Mouse (Mus musculus): ENCODE results near the gene Gga1. TPM values are rescaled to one million over a fixed set of nuclear protein-coding genes. Genes with fewer than 3 reads are reported as not detected.
A peak's percentile ranks its signal among the peaks of the same experiment; 100 is the strongest.

The Gga1 gene
- total and polyA plus RNA-seq, 2 experiments from 2014 or later = 42.9 to 55.7 TPM

GRCm38 (mm10) chr15:78833582-78833981, 43.4 kb upstream of the Gga1 start:
- WGBS = 98% methylated on average over 3 of the region's 3 CpGs
- Histone ChIP-seq H3K4me1 (ENCODE audit: insufficient read depth) (no peaks in the 10 kb centered on the region), H3K9me3 (ENCODE audit: low read length) (no peaks in the 10 kb centered on the region), H3K36me3 (ENCODE audit: insufficient read depth) (no peaks in the 10 kb centered on the region), H3K27me3 (ENCODE audit: insufficient read depth, low read length) (no peaks in the 10 kb centered on the region), H3K4me2 (ENCODE audit: low read depth) (no peak overlapping the region), H3K4me3 (ENCODE audit: low read depth, low read length) (no peak overlapping the region), H3K9ac (no peak overlapping the region), H3K27ac (ENCODE audit: low read depth, low read length) (peak overlapping the region; percentile 63; the same call in 1 of the 2 replicates)
- no peak for TF ChIP-seq CTCF (IDR thresholded peaks at IDR 0.05; ENCODE audit: low read depth)
- ATAC-seq = no peak
- DNase-seq = no peak

- peaks cover under 1% of the 10 kb centered on the region; the same call in 1 of the 2 replicates for H3K4me1 ChIP-seq (ENCODE audit: insufficient read depth)
- TF ChIP-seq CTCF (IDR thresholded peaks at IDR 0.05; ENCODE audit: low read depth) = no peak
- no peak overlapping the region for H3K4me3 ChIP-seq (ENCODE audit: low read depth, low read length)
- DNase-seq (no peak), ATAC-seq (no peak)
- no peaks in the 10 kb centered on the region for H3K9me3 ChIP-seq (ENCODE audit: low read length)
- peak overlapping the region; percentile 59; the same call in 1 of the 2 replicates for H3K27ac ChIP-seq (ENCODE audit: low read depth, low read length)
- no peaks in the 10 kb centered on the region for H3K36me3 ChIP-seq (ENCODE audit: insufficient read depth)
- no peak overlapping the region for H3K4me2 ChIP-seq (ENCODE audit: low read depth)
- H3K9ac ChIP-seq = no peak overlapping the region
- H3K27me3 ChIP-seq (ENCODE audit: insufficient read depth, low read length) = no peaks in the 10 kb centered on the region
- 57% methylated on average over 10 of the region's 10 CpGs for whole genome bisulfite sequencing
These were observed 42.6 kb upstream of the Gga1 start for GRCm38 (mm10) chr15:78834233-78835005.

GRCm38 (mm10) chr15:78835200-78836085, 41.5 kb upstream of the Gga1 start:
- no peaks in the 10 kb centered on the region for H3K36me3 ChIP-seq (ENCODE audit: insufficient read depth)
- H3K27me3 ChIP-seq (ENCODE audit: insufficient read depth, low read length) = no peaks in the 10 kb centered on the region
- TF ChIP-seq CTCF (IDR thresholded peaks at IDR 0.05; ENCODE audit: low read depth) = no peak
- WGBS = 14% methylated on average over 12 of the region's 12 CpGs
- H3K9ac ChIP-seq = no peak overlapping the region
- peaks cover 8% of the 10 kb centered on the region; the same call in 1 of the 2 replicates for H3K4me1 ChIP-seq (ENCODE audit: insufficient read depth)
- peak overlapping the region; percentile 59 for H3K27ac ChIP-seq (ENCODE audit: low read depth, low read length)
- no peak overlapping the region for H3K4me2 ChIP-seq (ENCODE audit: low read depth)
- peak; percentile 8; the same call in 1 of the 2 replicates for ATAC-seq
- no peaks in the 10 kb centered on the region for H3K9me3 ChIP-seq (ENCODE audit: low read length)
- H3K4me3 ChIP-seq (ENCODE audit: low read depth, low read length) = no peak overlapping the region
- no peak for DNase-seq

- Histone ChIP-seq H3K27me3 (ENCODE audit: insufficient read depth, low read length) (no peaks in the 10 kb centered on the region), H3K9ac (no peak overlapping the region), H3K36me3 (ENCODE audit: insufficient read depth) (no peaks in the 10 kb centered on the region), H3K4me3 (ENCODE audit: low read depth, low read length) (no peak overlapping the region), H3K27ac (ENCODE audit: low read depth, low read length) (0 out of 2 replicates have a peak overlapping the region, but pooled peaks have one; percentile 15), H3K4me2 (ENCODE audit: low read depth) (no peak overlapping the region), H3K9me3 (ENCODE audit: low read length) (no peaks in the 10 kb centered on the region), H3K4me1 (ENCODE audit: insufficient read depth) (peaks cover 8% of the 10 kb centered on the region; the same call in 1 of the 2 replicates)
- no peak for TF ChIP-seq CTCF (IDR thresholded peaks at IDR 0.05; ENCODE audit: low read depth)
- WGBS = 54% methylated on average over 8 of the region's 8 CpGs
- ATAC-seq = no peak
- no peak for DNase-seq
These were observed 40.8 kb upstream of the Gga1 start for GRCm38 (mm10) chr15:78836086-78836621.

- DNase-seq = peak; percentile 55
- 0 out of 2 replicates have a peak overlapping the region, but pooled peaks have one; percentile 1 for H3K27ac ChIP-seq (ENCODE audit: low read depth, low read length)
- H3K4me3 ChIP-seq (ENCODE audit: low read depth, low read length) = no peak overlapping the region
- no peak for TF ChIP-seq CTCF (IDR thresholded peaks at IDR 0.05; ENCODE audit: low read depth)
- peaks cover 13% of the 10 kb centered on the region for H3K27me3 ChIP-seq (ENCODE audit: insufficient read depth, low read length)
- no peaks in the 10 kb centered on the region for H3K9me3 ChIP-seq (ENCODE audit: low read length)
- H3K9ac ChIP-seq = no peak overlapping the region
- no peaks in the 10 kb centered on the region for H3K36me3 ChIP-seq (ENCODE audit: insufficient read depth)
- peaks cover 11% of the 10 kb centered on the region; the same call in 1 of the 2 replicates for H3K4me1 ChIP-seq (ENCODE audit: insufficient read depth)
- 2% methylated on average over 2 of the region's 2 CpGs for WGBS
- no peak overlapping the region for H3K4me2 ChIP-seq (ENCODE audit: low read depth)
- ATAC-seq = peak; percentile 61
These were observed 37.2 kb upstream of the Gga1 start for GRCm38 (mm10) chr15:78839744-78840143.

- ATAC-seq = no peak
- WGBS = 40% methylated on average over 3 of the region's 3 CpGs
- H3K27ac ChIP-seq (ENCODE audit: low read depth, low read length) = no peak overlapping the region
- no peak for TF ChIP-seq CTCF (IDR thresholded peaks at IDR 0.05; ENCODE audit: low read depth)
- peaks cover 13% of the 10 kb centered on the region for H3K27me3 ChIP-seq (ENCODE audit: insufficient read depth, low read length)
- no peak overlapping the region for H3K4me2 ChIP-seq (ENCODE audit: low read depth)
- peaks cover 11% of the 10 kb centered on the region; the same call in 1 of the 2 replicates for H3K4me1 ChIP-seq (ENCODE audit: insufficient read depth)
- H3K36me3 ChIP-seq (ENCODE audit: insufficient read depth) = no peaks in the 10 kb centered on the region
- H3K9me3 ChIP-seq (ENCODE audit: low read length) = no peaks in the 10 kb centered on the region
- DNase-seq = no peak
- H3K4me3 ChIP-seq (ENCODE audit: low read depth, low read length) = no peak overlapping the region
- H3K9ac ChIP-seq = no peak overlapping the region
These were observed 36.7 kb upstream of the Gga1 start for GRCm38 (mm10) chr15:78840241-78840640.
